Mouse (Mus musculus): ENCODE data around the gene Tex261.
A peak's percentile ranks its signal among the peaks of the same experiment; 100 is the strongest.

The Tex261 gene

DNA sequence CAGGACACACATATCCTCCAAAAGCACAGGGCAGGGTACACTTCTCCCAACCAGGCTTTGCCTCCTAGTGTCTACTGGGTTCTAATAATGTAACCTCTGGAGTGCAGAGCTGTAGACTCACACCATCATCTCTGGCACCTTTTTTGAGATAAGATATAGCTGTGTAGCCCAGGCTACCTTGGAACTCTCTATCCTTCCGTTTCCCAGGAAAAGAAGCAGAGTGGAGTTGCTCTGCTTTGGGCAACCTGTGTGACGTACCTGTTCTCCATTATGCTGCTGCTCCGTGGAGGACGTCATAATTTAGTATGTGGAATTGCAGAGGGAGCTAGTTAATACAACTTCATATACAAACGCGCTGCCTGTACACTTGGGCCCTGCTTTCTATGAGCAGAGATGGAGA, 13.3 kb downstream of the Tex261 start, which contains the start of gene Ankrd53:
Gene Ankrd53, plus strand, starts transcription at position 301 of the 400 bp plus-strand sequence.
- no peak for DNase-seq (ENCODE audit: low read depth, low spot score)

GRCm38 (mm10) chr6:83756051-83756450, 19.6 kb downstream of the Tex261 start:
- no peak for DNase-seq (ENCODE audit: low read depth, low spot score)

GRCm38 (mm10) chr6:83750171-83750684, 25.4 kb downstream of the Tex261 start:
- no peak for DNase-seq (ENCODE audit: low read depth, low spot score)

DNA sequence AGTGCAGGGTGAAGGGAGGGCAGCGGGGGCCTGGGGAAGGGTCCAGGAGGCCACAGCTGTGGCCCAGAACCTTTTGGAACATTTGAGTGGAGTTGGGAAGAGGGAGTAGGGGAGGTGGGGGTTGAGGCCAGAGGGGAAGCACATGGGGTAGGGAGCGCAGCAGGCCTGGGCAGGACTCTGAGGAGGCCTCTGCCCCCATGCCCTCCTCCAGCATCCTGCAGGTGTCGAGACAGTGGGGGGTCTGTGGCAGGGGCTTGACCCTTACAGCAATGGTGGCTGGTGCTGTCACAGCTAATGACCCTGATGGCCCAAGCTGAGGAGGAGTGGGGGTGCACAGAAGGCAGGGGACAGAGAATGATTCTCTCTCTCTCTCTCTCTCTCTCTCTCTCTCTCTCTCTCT, 26.3 kb downstream of the Tex261 start:
- no peak for DNase-seq (ENCODE audit: low read depth, low spot score)

- DNase-seq (ENCODE audit: low read depth, low spot score): no peak
Observed at GRCm38 (mm10) chr6:83745466-83745865, 30.1 kb downstream of the Tex261 start.

GRCm38 (mm10) chr6:83744557-83744956, 31.1 kb downstream of the Tex261 start:
- no peak for DNase-seq (ENCODE audit: low read depth, low spot score)

DNA sequence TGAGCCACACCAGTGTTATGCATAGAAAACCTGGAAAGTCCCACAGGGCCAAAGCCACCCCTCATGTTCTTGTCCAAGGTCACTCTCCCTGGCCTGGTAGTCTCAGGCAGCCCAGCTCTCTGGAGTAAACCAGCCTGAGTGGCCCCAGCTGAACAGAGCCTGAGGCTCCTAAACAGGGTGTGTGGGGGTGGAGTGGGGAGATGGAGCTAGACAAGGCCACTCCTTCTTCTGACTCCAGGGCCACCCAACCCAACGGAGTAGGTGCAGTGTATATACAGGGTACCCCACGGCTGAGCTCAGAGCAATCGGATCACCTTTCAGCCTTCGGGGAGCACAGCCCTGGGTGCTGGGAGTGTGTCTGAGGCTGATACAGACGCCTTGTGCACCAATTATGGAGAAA, 31.5 kb downstream of the Tex261 start:
- no peak for DNase-seq (ENCODE audit: low read depth, low spot score)

GRCm38 (mm10) chr6:83743212-83743611, 32.4 kb downstream of the Tex261 start:
- DNase-seq (ENCODE audit: low read depth, low spot score): no peak

DNA sequence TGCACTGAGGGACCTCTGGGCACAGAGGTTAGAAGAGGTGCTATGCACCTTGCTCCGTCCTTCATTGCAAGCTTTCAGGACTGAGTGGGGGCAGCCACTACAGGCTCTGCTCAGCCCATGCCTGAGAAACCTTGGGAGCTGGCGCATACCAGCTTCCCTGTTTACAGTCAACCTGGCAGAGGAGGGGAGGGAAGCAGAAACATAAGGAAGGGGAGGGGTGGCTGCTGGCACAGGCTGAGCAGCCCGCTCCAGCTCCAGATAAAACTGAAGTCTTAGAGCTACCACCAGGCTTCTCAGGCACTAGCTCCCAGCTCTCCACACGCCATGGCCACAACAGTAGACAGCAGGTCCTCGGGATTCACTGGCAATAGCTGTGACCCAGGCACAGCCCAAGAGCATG, 32.9 kb downstream of the Tex261 start, which contains the start of gene Atp6v1b1:
Gene Atp6v1b1, plus strand, starts transcription at position 230 of the 400 bp plus-strand sequence.
- DNase-seq (ENCODE audit: low read depth, low spot score): no peak

DNA sequence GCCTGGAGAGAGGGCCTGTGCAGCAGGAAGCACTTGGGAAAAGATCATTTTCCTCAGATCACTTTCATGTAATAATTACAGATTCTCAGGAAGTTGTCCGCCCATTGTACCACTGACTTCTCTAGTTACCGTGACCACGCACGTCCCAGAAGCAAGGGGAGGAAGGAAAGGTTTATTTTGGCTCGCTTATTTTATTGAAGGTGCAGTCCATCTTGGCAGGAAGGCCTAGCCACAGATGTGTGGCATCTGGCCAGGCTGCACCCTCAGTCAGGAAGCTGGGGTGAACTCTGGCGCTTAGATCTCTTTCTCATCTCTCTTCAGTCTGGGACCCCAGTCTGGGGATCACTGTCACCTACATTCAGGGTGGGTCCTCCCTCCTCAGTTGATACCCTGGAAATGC, 37.0 kb downstream of the Tex261 start:
- no peak for DNase-seq (ENCODE audit: low read depth, low spot score)

DNA sequence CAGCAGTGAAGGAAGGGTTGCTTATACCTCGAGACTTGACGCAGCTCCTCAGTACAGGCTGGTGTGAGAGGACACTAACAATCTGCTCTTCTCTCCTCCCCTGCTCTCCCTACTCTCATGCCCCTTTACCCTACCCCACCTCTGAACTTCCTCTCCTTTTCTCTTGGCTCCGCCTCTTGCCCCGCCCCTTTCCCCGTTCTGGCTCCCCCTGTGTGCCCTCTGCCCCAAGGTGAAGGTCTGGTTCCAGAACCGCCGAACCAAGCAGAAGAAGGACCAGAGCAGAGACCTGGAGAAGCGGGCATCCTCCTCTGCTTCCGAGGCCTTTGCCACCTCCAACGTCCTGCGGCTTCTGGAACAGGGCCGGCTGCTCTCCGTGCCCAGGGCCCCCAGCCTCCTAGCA, 38.3 kb downstream of the Tex261 start:
- no peak for DNase-seq (ENCODE audit: low read depth, low spot score)

DNA sequence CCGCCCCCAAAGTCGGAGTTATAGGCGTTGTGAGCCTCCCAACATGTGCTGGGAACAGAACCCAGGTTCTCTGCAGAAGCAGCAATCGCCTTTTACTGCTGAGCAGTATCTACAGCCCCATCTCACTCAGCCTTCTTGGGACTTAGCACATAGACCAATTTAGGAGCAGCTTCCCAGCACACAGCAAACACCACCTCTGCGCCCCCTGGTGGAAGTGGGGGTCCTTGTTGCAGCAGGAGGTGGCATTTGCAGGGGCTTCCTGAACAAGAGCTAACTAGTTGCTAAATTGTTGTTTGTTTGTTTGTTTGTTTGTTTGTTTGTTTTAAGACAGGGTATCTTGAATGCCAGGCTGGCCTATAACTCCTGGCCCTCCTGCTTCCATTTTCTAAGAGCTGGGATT, 44.5 kb downstream of the Tex261 start:
- DNase-seq (ENCODE audit: low read depth, low spot score): no peak

GRCm38 (mm10) chr6:83729350-83729970, 46.2 kb downstream of the Tex261 start:
- DNase-seq (ENCODE audit: low read depth, low spot score): no peak

DNA sequence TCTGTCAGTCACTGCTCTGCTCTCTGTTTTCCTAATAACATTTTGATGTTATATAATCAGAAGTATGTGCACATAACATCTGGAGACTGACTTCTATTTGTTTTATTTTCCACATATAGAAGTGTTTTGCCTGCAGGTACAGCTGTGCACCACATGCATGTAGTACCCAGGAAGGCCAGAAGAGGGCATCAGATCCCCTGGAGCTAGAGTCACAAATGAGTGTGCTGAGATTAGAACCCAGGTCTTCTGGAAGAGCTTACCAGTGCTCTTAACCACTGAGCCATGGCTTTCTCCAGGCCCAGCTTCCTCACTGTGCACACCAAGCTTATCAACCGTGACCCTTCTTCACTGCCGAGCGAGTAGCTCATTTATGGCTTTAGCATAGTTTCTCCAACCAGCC, 47.1 kb downstream of the Tex261 start:
- DNase-seq (ENCODE audit: low read depth, low spot score): peak; percentile 30

DNA sequence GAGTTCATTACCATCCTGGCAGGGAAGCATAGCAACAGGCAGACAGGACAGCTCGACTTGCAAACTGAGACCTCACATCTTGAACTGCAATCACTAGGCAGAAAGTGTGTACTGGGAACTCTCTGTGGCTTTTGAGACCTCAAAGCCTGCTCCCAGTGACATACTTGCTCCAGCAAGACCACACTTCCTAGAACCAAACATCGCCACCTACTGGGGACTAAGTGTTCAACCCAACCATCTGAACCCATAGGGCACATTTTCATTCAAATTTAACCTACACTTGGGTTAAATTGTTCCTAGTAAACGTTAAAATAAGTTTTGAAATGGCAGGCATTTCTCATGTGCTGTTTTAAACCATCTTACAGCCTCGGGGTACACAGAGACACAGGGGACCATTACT, 48.4 kb downstream of the Tex261 start:
- DNase-seq (ENCODE audit: low read depth, low spot score): no peak

- DNase-seq (ENCODE audit: low read depth, low spot score): no peak
Observed at GRCm38 (mm10) chr6:83722526-83722925, 53.1 kb downstream of the Tex261 start.
